Mouse (Mus musculus) heart, postnatal 0 days (tissue): ENCODE data around the gene C8a.

ENCODE experiments used
- CTCF ChIP-seq: IDR thresholded peaks from 2 replicates; pipeline ENCODE4 v1.5.1; 2016; ENCODE audit warnings: antibody characterized with exemption, control low read depth, low read depth
- EP300 ChIP-seq: IDR thresholded peaks from 2 replicates; pipeline ENCODE4 v1.6.1; 2016; ENCODE audit warnings: antibody characterized with exemption, low read depth

DNA sequence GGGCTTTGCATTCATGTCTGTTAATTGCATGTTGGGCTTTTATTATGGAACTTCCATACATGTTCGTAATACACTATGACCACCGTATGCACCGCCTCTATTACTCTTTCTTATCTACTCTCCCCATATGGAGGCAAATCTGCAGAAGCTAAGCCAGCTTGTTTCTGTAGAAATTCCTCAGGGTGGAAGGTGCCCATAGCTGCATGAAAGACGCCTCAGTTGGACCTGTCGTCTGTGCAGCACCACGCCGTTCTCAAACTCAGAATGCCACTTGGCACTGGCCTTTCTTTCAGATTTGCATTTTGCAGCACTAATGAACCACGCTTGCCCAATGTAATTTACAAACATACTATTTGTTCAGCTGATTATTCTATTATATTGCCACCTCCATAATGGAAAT, 106.6 kb downstream of the C8a start:
- TF ChIP-seq CTCF (no peak), EP300 (no peak)
